15 mouse cellular contexts compared by ENCODE assay signal in the genomic region with DNA sequence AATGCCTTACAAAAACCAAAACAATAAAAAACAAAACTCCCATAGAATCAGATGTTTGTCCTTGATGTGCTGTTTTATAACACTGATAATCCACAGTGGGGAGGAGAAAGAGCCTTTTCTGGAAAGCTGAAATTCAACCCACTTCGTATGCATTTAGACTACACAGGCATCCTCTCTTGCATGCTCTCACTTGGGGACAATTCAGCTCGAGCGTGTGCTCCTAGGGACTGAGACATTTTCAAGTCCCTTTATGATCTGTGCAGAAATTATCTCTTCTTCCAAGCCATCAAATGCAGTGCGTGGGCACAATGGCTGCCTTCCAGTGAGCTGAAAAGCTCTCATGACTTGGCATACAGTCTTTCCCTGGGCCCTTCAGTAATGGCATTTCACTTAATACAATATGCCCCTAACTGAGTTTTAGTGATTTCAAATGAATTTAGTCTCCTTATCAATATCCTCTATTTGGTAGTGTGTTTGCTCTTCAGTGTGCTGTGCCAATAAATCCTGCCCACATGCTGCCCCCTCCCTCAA.
DNase-seq lines count a peak whose midpoint lies in the region; ATAC-seq lines count a peak whose summit lies in the region.
"Had no signal": no experiment of that assay in that cellular context is flagged by ENCODE, and none has a peak within 500 bp of the region (broad histone marks: within the 10 kb centered on the region; RNA-seq: fewer than 3 reads in every experiment).

No protein-coding gene starts in this region.

- H3K4me2 ChIP-seq in forebrain, embryonic 14.5 days (ENCODE audit: low read length): no peak overlapping the region
- no peak overlapping the region for H3K4me2 ChIP-seq in forebrain, embryonic 12.5 days
- H3K4me2 ChIP-seq in midbrain, embryonic 15.5 days: no peak overlapping the region
- H3K4me2 ChIP-seq: heart, embryonic 13.5 days had no signal

- no peak for ATAC-seq in forebrain, embryonic 14.5 days
- ATAC-seq in forebrain, embryonic 12.5 days (ENCODE audit: low FRiP score): no peak
- ATAC-seq in frontal cortex, adult (ENCODE audit: low TSS enrichment): peak; percentile 95
- ATAC-seq in midbrain, embryonic 15.5 days (replicated peaks): no peak
- ATAC-seq: intestine, embryonic 16.5 days had no signal

- H3K27ac ChIP-seq in forebrain, embryonic 14.5 days (ENCODE audit: low read depth, low read length): no peak overlapping the region
- H3K27ac ChIP-seq in forebrain, embryonic 12.5 days: no peak overlapping the region
- H3K27ac ChIP-seq in midbrain, embryonic 15.5 days: no peak overlapping the region
- H3K27ac ChIP-seq: heart, embryonic 13.5 days; liver, embryonic 14.5 days; macrophage had no signal

- H3K4me1 ChIP-seq in forebrain, embryonic 14.5 days (ENCODE audit: control insufficient read depth, insufficient read depth, low read length): no peaks in the 10 kb centered on the region
- H3K4me1 ChIP-seq in forebrain, embryonic 12.5 days: no peaks in the 10 kb centered on the region
- peaks cover 4% of the 10 kb centered on the region; the same call in 1 of the 2 replicates for H3K4me1 ChIP-seq in midbrain, embryonic 15.5 days
- H3K4me1 ChIP-seq: heart, embryonic 13.5 days had no signal

- no peaks in the 10 kb centered on the region for H3K9me3 ChIP-seq in forebrain, embryonic 14.5 days (replicated peaks; ENCODE audit: control insufficient read depth, low read length)
- no peaks in the 10 kb centered on the region for H3K9me3 ChIP-seq in forebrain, embryonic 12.5 days
- no peaks in the 10 kb centered on the region for H3K9me3 ChIP-seq in midbrain, embryonic 15.5 days
- H3K9me3 ChIP-seq: heart, embryonic 13.5 days had no signal

- no peaks in the 10 kb centered on the region for H3K36me3 ChIP-seq in forebrain, embryonic 14.5 days (ENCODE audit: control insufficient read depth, insufficient read depth, low read length)
- H3K36me3 ChIP-seq in forebrain, embryonic 12.5 days (replicated peaks): no peaks in the 10 kb centered on the region
- no peaks in the 10 kb centered on the region for H3K36me3 ChIP-seq in midbrain, embryonic 15.5 days (replicated peaks)
- H3K36me3 ChIP-seq: heart, embryonic 13.5 days had no signal

- WGBS in forebrain, embryonic 14.5 days: 53% methylated on average over 4 of the region's 4 CpGs
- WGBS in forebrain, embryonic 12.5 days: 74% methylated on average over 4 of the region's 4 CpGs
- 58% methylated on average over 4 of the region's 4 CpGs for WGBS in midbrain, embryonic 15.5 days

- peak; percentile 33 for DNase-seq in forebrain, embryonic 14.5 days (ENCODE audit: low spot score)
- DNase-seq in layer of hippocampus, postnatal 25 days (ENCODE audit: extremely low spot score in 1 of 2, low spot score in 1 of 2): peak; percentile 40 to 46
- DNase-seq in right cerebral cortex, adult 2 months (ENCODE audit: low spot score in 2 of 2): peak; percentile 60 to 68
- DNase-seq in adrenal gland, postnatal 36 days: no peak
- DNase-seq in embryo, embryonic 9.5 days (ENCODE audit: extremely low spot score): no peak
- DNase-seq: adrenal gland, adult 8-10 months; cerebellum, adult 18-20 months had no signal

- H3K4me3 ChIP-seq in forebrain, embryonic 14.5 days (ENCODE audit: low read depth, low read length): no peak overlapping the region
- H3K4me3 ChIP-seq in forebrain, embryonic 12.5 days (replicated peaks): no peak overlapping the region
- H3K4me3 ChIP-seq in midbrain, embryonic 15.5 days: no peak overlapping the region
- H3K4me3 ChIP-seq: heart, embryonic 13.5 days; myocyte had no signal

- H3K9ac ChIP-seq in forebrain, embryonic 14.5 days (ENCODE audit: low read length): no peak overlapping the region
- H3K9ac ChIP-seq in forebrain, embryonic 12.5 days: no peak overlapping the region
- no peak overlapping the region for H3K9ac ChIP-seq in midbrain, embryonic 15.5 days
- H3K9ac ChIP-seq: heart, embryonic 13.5 days; liver, embryonic 14.5 days had no signal

- no peaks in the 10 kb centered on the region for H3K27me3 ChIP-seq in forebrain, embryonic 14.5 days (replicated peaks; ENCODE audit: control insufficient read depth, insufficient read depth, low read length)
- H3K27me3 ChIP-seq in forebrain, embryonic 12.5 days: no peaks in the 10 kb centered on the region
- H3K27me3 ChIP-seq in midbrain, embryonic 15.5 days (replicated peaks): no peaks in the 10 kb centered on the region
- H3K27me3 ChIP-seq: heart, embryonic 13.5 days had no signal

Comparison
In these comparisons a context has a peak if more than half of its experiments do, and no peak if none do; other contexts are left out.
1. DNase-seq: peak in forebrain, embryonic 14.5 days (single experiment), layer of hippocampus, postnatal 25 days (2 of 2) and right cerebral cortex, adult 2 months (2 of 2); none in adrenal gland, postnatal 36 days (0 of 2) and embryo, embryonic 9.5 days (single experiment).